Mouse (Mus musculus): ENCODE measurements at regions not wholly inside any gene's neighbourhood (a gene's known extent, or its start where the extent isn't known, plus 50 kb on each side); places are given as distances from the start of the nearest gene placed in this dataset.

- Histone ChIP-seq H3K27ac (ENCODE audit: insufficient read depth, low read length) (no peak overlapping the region), H3K4me3 (replicated peaks; ENCODE audit: insufficient read depth, low read depth, low read length) (no peak overlapping the region), H3K27me3 (ENCODE audit: control insufficient read depth, insufficient read depth, low read length) (no peaks in the 10 kb centered on the region; the same call in 1 of the 2 replicates), H3K4me1 (ENCODE audit: control insufficient read depth, insufficient read depth, low read length) (no peaks in the 10 kb centered on the region)
- TF ChIP-seq CTCF (IDR thresholded peaks at IDR 0.05; ENCODE audit: borderline replicate concordance, insufficient read depth, low read depth, low read length) (no peak), POLR2A (IDR thresholded peaks at IDR 0.05; ENCODE audit: borderline replicate concordance, insufficient read depth, low read length) (no peak)
- WGBS = 3% methylated on average over 4 of the region's 4 CpGs
- no peak for DNase-seq
Measured at GRCm38 (mm10) chr5:101524670-101525069, 140.1 kb downstream of the Nkx6-1 start.

GRCm38 (mm10) chr5:101523902-101524301 lies 140.9 kb downstream of the Nkx6-1 start:
- Histone ChIP-seq H3K27ac (ENCODE audit: insufficient read depth, low read length) (no peak overlapping the region), H3K4me1 (ENCODE audit: control insufficient read depth, insufficient read depth, low read length) (no peaks in the 10 kb centered on the region), H3K4me3 (replicated peaks; ENCODE audit: insufficient read depth, low read depth, low read length) (no peak overlapping the region), H3K27me3 (ENCODE audit: control insufficient read depth, insufficient read depth, low read length) (no peaks in the 10 kb centered on the region; the same call in 1 of the 2 replicates)
- 3% methylated on average over 7 of the region's 7 CpGs for WGBS
- TF ChIP-seq CTCF (IDR thresholded peaks at IDR 0.05; ENCODE audit: borderline replicate concordance, insufficient read depth, low read depth, low read length) (no peak), POLR2A (IDR thresholded peaks at IDR 0.05; ENCODE audit: borderline replicate concordance, insufficient read depth, low read length) (no peak)
- DNase-seq = no peak

GRCm38 (mm10) chr5:101523490-101523889 lies 141.3 kb downstream of the Nkx6-1 start:
- TF ChIP-seq CTCF (IDR thresholded peaks at IDR 0.05; ENCODE audit: borderline replicate concordance, insufficient read depth, low read depth, low read length) (no peak), POLR2A (IDR thresholded peaks at IDR 0.05; ENCODE audit: borderline replicate concordance, insufficient read depth, low read length) (no peak)
- Histone ChIP-seq H3K27me3 (ENCODE audit: control insufficient read depth, insufficient read depth, low read length) (no peaks in the 10 kb centered on the region; the same call in 1 of the 2 replicates), H3K4me3 (replicated peaks; ENCODE audit: insufficient read depth, low read depth, low read length) (no peak overlapping the region), H3K4me1 (ENCODE audit: control insufficient read depth, insufficient read depth, low read length) (no peaks in the 10 kb centered on the region), H3K27ac (ENCODE audit: insufficient read depth, low read length) (no peak overlapping the region)
- DNase-seq = no peak
- WGBS = 8% methylated on average over 7 of the region's 7 CpGs

- no peak for DNase-seq
- H3K4me1 ChIP-seq (ENCODE audit: control insufficient read depth, insufficient read depth, low read length) = no peaks in the 10 kb centered on the region
- H3K27ac ChIP-seq (ENCODE audit: insufficient read depth, low read length) = no peak overlapping the region
- TF ChIP-seq POLR2A (IDR thresholded peaks at IDR 0.05; ENCODE audit: borderline replicate concordance, insufficient read depth, low read length) = no peak
- TF ChIP-seq CTCF (IDR thresholded peaks at IDR 0.05; ENCODE audit: borderline replicate concordance, insufficient read depth, low read depth, low read length) = no peak
- H3K4me3 ChIP-seq (replicated peaks; ENCODE audit: insufficient read depth, low read depth, low read length) = no peak overlapping the region
- WGBS = 8% methylated on average over 9 of the region's 9 CpGs
- H3K27me3 ChIP-seq (ENCODE audit: control insufficient read depth, insufficient read depth, low read length) = no peaks in the 10 kb centered on the region; the same call in 1 of the 2 replicates
Measured at GRCm38 (mm10) chr5:101520935-101521655, 143.7 kb downstream of the Nkx6-1 start.

GRCm38 (mm10) chr5:101518791-101519547 lies 145.8 kb downstream of the Nkx6-1 start:
- WGBS = 17% methylated on average over 14 of the region's 14 CpGs
- Histone ChIP-seq H3K4me3 (replicated peaks; ENCODE audit: insufficient read depth, low read depth, low read length) (no peak overlapping the region), H3K27ac (ENCODE audit: insufficient read depth, low read length) (no peak overlapping the region), H3K4me1 (ENCODE audit: control insufficient read depth, insufficient read depth, low read length) (no peaks in the 10 kb centered on the region), H3K27me3 (ENCODE audit: control insufficient read depth, insufficient read depth, low read length) (no peaks in the 10 kb centered on the region; the same call in 1 of the 2 replicates)
- DNase-seq = no peak
- TF ChIP-seq POLR2A (IDR thresholded peaks at IDR 0.05; ENCODE audit: borderline replicate concordance, insufficient read depth, low read length) = no peak
- TF ChIP-seq CTCF (IDR thresholded peaks at IDR 0.05; ENCODE audit: borderline replicate concordance, insufficient read depth, low read depth, low read length) = no peak

- WGBS = 66% methylated on average over 14 of the region's 14 CpGs
Measured at GRCm38 (mm10) chr5:101497698-101498048, 167.1 kb downstream of the Nkx6-1 start.

GRCm38 (mm10) chr5:101496924-101497697 lies 167.7 kb downstream of the Nkx6-1 start:
- H3K27ac ChIP-seq (ENCODE audit: insufficient read depth, low read length) = no peak overlapping the region
- H3K4me3 ChIP-seq (replicated peaks; ENCODE audit: insufficient read depth, low read depth, low read length) = no peak overlapping the region
- WGBS = 36% methylated on average over 16 of the region's 16 CpGs
- no peak for DNase-seq
- H3K4me1 ChIP-seq (ENCODE audit: control insufficient read depth, insufficient read depth, low read length) = no peaks in the 10 kb centered on the region
- TF ChIP-seq CTCF (IDR thresholded peaks at IDR 0.05; ENCODE audit: borderline replicate concordance, insufficient read depth, low read depth, low read length) (no peak), POLR2A (IDR thresholded peaks at IDR 0.05; ENCODE audit: borderline replicate concordance, insufficient read depth, low read length) (no peak)
- H3K27me3 ChIP-seq (ENCODE audit: control insufficient read depth, insufficient read depth, low read length) = no peaks in the 10 kb centered on the region; the same call in 1 of the 2 replicates

More at GRCm38 (mm10) chr5:101497698-101498048, 167.1 kb downstream of the Nkx6-1 start:
- H3K27ac ChIP-seq (ENCODE audit: insufficient read depth, low read length) = no peak overlapping the region
- no peaks in the 10 kb centered on the region for H3K4me1 ChIP-seq (ENCODE audit: control insufficient read depth, insufficient read depth, low read length)
- no peak for DNase-seq
- no peaks in the 10 kb centered on the region; the same call in 1 of the 2 replicates for H3K27me3 ChIP-seq (ENCODE audit: control insufficient read depth, insufficient read depth, low read length)
- H3K4me3 ChIP-seq (replicated peaks; ENCODE audit: insufficient read depth, low read depth, low read length) = no peak overlapping the region
- TF ChIP-seq CTCF (IDR thresholded peaks at IDR 0.05; ENCODE audit: borderline replicate concordance, insufficient read depth, low read depth, low read length) = no peak
- no peak for TF ChIP-seq POLR2A (IDR thresholded peaks at IDR 0.05; ENCODE audit: borderline replicate concordance, insufficient read depth, low read length)

Measured in cerebellum, adult 2 months (tissue).